Mouse (Mus musculus) left cerebral cortex, adult 9 months (tissue): ENCODE data around the gene Naaladl1.
"Not testable (repeated sequence)": the region's sequence is repeated elsewhere in the genome, so short reads cannot be mapped to it uniquely, and the experiment has no call there.

Experiments
- DNase-seq, 2 experiments: peaks; one replicate each; pipeline ENCODE4 v3.0.0; 2022; ENCODE audit warnings: low spot score in 2 of 2

Naaladl1 gene

GRCm38 (mm10) chr19:6130414-6131128 lies 25.0 kb downstream of the Naaladl1 start:
- not testable (repeated sequence) for DNase-seq

GRCm38 (mm10) chr19:6132171-6132827 lies 26.7 kb downstream of the Naaladl1 start:
- DNase-seq = no peak

- not testable (repeated sequence) for DNase-seq
These were observed 27.6 kb downstream of the Naaladl1 start for GRCm38 (mm10) chr19:6133197-6133596.

- DNase-seq = no peak
These were observed 30.8 kb downstream of the Naaladl1 start for GRCm38 (mm10) chr19:6136397-6136796.

GRCm38 (mm10) chr19:6139701-6140100 lies 34.1 kb downstream of the Naaladl1 start:
- no peak for DNase-seq

GRCm38 (mm10) chr19:6140374-6140677 lies 34.7 kb downstream of the Naaladl1 start:
- DNase-seq = no peak

GRCm38 (mm10) chr19:6140678-6141393 lies 35.3 kb downstream of the Naaladl1 start, which contains the start of gene Batf2:
Gene Batf2, plus strand, starts transcription at chr19:6140983.
- DNase-seq = peak; percentile 80 to 94

- DNase-seq = peak in 1 of 2 experiments; percentile 90
These were observed 35.8 kb downstream of the Naaladl1 start, which contains the start of gene Arl2 for GRCm38 (mm10) chr19:6141394-6141749. Gene Arl2, minus strand, starts transcription at chr19:6141548.

- no peak for DNase-seq
These were observed 39.3 kb downstream of the Naaladl1 start for GRCm38 (mm10) chr19:6144842-6145241.

- no peak for DNase-seq
These were observed 49.6 kb downstream of the Naaladl1 start for GRCm38 (mm10) chr19:6155174-6155573.

GRCm38 (mm10) chr19:6156372-6156771 lies 50.8 kb downstream of the Naaladl1 start:
- no peak for DNase-seq

- no peak for DNase-seq
These were observed 51.6 kb downstream of the Naaladl1 start for GRCm38 (mm10) chr19:6157220-6157619.

GRCm38 (mm10) chr19:6163872-6164547 lies 58.4 kb downstream of the Naaladl1 start:
- no peak for DNase-seq
